9 mouse cellular contexts compared by ENCODE assay signal in the genomic region with DNA sequence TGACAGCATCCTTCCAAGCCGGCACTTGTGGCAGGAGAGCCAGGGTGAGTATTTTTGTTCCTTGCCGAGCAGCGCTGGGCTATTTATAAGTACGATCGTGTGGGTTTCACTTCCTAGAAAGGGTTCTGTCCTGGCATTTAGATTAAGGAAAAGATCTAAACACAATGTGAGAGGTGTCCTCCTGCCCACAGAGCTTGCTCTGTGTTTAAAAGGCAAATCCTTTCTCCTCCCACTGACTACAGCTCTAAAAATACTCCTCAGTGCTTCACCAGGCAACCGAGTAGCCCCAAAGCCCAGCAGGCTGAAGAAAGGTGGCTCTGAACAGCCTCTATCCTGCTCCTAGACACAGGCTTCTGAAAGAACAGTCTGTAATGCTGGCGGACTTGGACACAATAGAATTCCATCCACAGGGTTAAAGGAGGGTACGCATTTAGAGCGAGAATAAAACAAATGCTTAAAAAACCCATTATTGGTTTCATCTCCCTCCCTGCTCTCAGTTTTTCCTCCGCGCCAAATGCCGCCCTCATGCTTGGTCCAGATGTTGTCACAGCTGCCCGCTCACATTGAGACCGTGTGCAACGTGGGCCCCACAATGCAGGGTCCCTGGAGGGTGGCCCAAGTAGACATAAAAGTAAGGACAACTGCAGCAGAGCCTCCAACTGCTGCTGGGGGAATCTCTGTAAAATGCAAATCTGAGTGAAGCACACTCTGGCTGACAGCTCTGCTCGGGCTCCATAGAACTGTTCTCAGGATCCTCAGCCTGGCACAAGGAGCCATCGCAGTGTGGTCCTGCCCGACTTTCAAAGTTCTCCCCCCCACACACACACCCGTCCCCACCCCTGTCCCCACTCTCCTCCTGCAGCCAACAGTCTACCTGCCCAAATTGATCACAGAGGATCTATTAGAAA.
DNase-seq lines count a peak whose midpoint lies in the region; ATAC-seq lines count a peak whose summit lies in the region.
"Had no signal": no experiment of that assay in that cellular context is flagged by ENCODE, and none has a peak within 500 bp of the region (broad histone marks: within the 10 kb centered on the region; RNA-seq: fewer than 3 reads in every experiment).

No protein-coding gene starts in this region.

- DNase-seq in kidney, postnatal 10 days, result no peak
- peak; percentile 34 for DNase-seq in embryonic facial prominence, embryonic 10.5 days (ENCODE audit: low spot score)
- DNase-seq in hindbrain, embryonic 11.5 days (ENCODE audit: low spot score), result peak; percentile 40
- DNase-seq in cerebellum, adult 9-10 months, result no peak
- DNase-seq in cerebellum, postnatal 36 days, result no peak
- DNase-seq: thymus, postnatal 36 days had no signal

- no peak overlapping the region for H3K4me3 ChIP-seq in kidney, embryonic 15.5 days (replicated peaks)
- H3K4me3 ChIP-seq in embryonic facial prominence, embryonic 10.5 days, result 0 out of 2 replicates have a peak overlapping the region, but pooled peaks have one; percentile 5
- no peak overlapping the region for H3K4me3 ChIP-seq in hindbrain, embryonic 11.5 days (ENCODE audit: low read depth, low read length)
- no peak overlapping the region for H3K4me3 ChIP-seq in midbrain, embryonic 12.5 days

- H3K9ac ChIP-seq in kidney, embryonic 15.5 days, result no peak overlapping the region
- peak overlapping the region; percentile 41 for H3K9ac ChIP-seq in hindbrain, embryonic 11.5 days (ENCODE audit: low read depth, low read length)
- 0 out of 2 replicates have a peak overlapping the region, but pooled peaks have one; percentile 3 for H3K9ac ChIP-seq in midbrain, embryonic 12.5 days (replicated peaks)

- WGBS in kidney, embryonic 15.5 days, result 41% methylated on average over 19 of the region's 19 CpGs
- 44% methylated on average over 19 of the region's 19 CpGs for WGBS in embryonic facial prominence, embryonic 10.5 days
- 30% methylated on average over 19 of the region's 19 CpGs for WGBS in hindbrain, embryonic 11.5 days
- WGBS in midbrain, embryonic 12.5 days, result 18% methylated on average over 19 of the region's 19 CpGs

- peaks cover 93% of the 10 kb centered on the region for H3K27me3 ChIP-seq in kidney, embryonic 15.5 days
- H3K27me3 ChIP-seq in embryonic facial prominence, embryonic 10.5 days (replicated peaks; ENCODE audit: low read depth, poor library complexity, severe bottlenecking), result peaks cover 84% of the 10 kb centered on the region
- no peaks in the 10 kb centered on the region; the same call in 1 of the 2 replicates for H3K27me3 ChIP-seq in hindbrain, embryonic 11.5 days (ENCODE audit: control insufficient read depth, insufficient read depth, low read length)
- H3K27me3 ChIP-seq in midbrain, embryonic 12.5 days, result peaks cover 83% of the 10 kb centered on the region

- peak overlapping the region; percentile 5; the same call in 1 of the 2 replicates for H3K4me2 ChIP-seq in kidney, embryonic 15.5 days
- H3K4me2 ChIP-seq in hindbrain, embryonic 11.5 days (replicated peaks; ENCODE audit: low read depth, low read length), result peak overlapping the region; percentile 3; the same call in 1 of the 2 replicates
- peak overlapping the region; percentile 41 for H3K4me2 ChIP-seq in midbrain, embryonic 12.5 days (replicated peaks)

- H3K27ac ChIP-seq in kidney, embryonic 15.5 days, result no peak overlapping the region
- H3K27ac ChIP-seq in embryonic facial prominence, embryonic 10.5 days (replicated peaks), result peak overlapping the region; percentile 74
- H3K27ac ChIP-seq in hindbrain, embryonic 11.5 days (ENCODE audit: low read depth, low read length), result no peak overlapping the region
- peak overlapping the region; percentile 52; the same call in 1 of the 2 replicates for H3K27ac ChIP-seq in midbrain, embryonic 12.5 days (replicated peaks)

- peaks cover 21% of the 10 kb centered on the region for H3K4me1 ChIP-seq in kidney, embryonic 15.5 days
- H3K4me1 ChIP-seq in embryonic facial prominence, embryonic 10.5 days, result peaks cover 72% of the 10 kb centered on the region
- H3K4me1 ChIP-seq in hindbrain, embryonic 11.5 days (replicated peaks; ENCODE audit: control insufficient read depth, insufficient read depth, low read length), result peaks cover 7% of the 10 kb centered on the region
- peaks cover 48% of the 10 kb centered on the region for H3K4me1 ChIP-seq in midbrain, embryonic 12.5 days

- no peaks in the 10 kb centered on the region for H3K9me3 ChIP-seq in kidney, embryonic 15.5 days (replicated peaks)
- no peaks in the 10 kb centered on the region for H3K9me3 ChIP-seq in embryonic facial prominence, embryonic 10.5 days
- H3K9me3 ChIP-seq in hindbrain, embryonic 11.5 days (ENCODE audit: control insufficient read depth, low read length), result no peaks in the 10 kb centered on the region
- H3K9me3 ChIP-seq in midbrain, embryonic 12.5 days, result no peaks in the 10 kb centered on the region

- ATAC-seq in kidney, embryonic 15.5 days (replicated peaks; ENCODE audit: low FRiP score), result no peak
- no peak for ATAC-seq in hindbrain, embryonic 11.5 days (ENCODE audit: low FRiP score)
- no peak for ATAC-seq in midbrain, embryonic 12.5 days (ENCODE audit: low FRiP score, low read depth)
- no peak for ATAC-seq in CD4-positive, CD25-positive, alpha-beta regulatory T cell, adult 4 months

- H3K36me3 ChIP-seq in kidney, embryonic 15.5 days, result no peaks in the 10 kb centered on the region
- H3K36me3 ChIP-seq in embryonic facial prominence, embryonic 10.5 days (replicated peaks), result no peaks in the 10 kb centered on the region
- H3K36me3 ChIP-seq in hindbrain, embryonic 11.5 days (ENCODE audit: control insufficient read depth, insufficient read depth, low read length), result no peaks in the 10 kb centered on the region
- H3K36me3 ChIP-seq in midbrain, embryonic 12.5 days, result no peaks in the 10 kb centered on the region

Comparison
In these comparisons a context has a peak if more than half of its experiments do, and no peak if none do; other contexts are left out.
1. H3K27ac ChIP-seq: peak in embryonic facial prominence, embryonic 10.5 days (single experiment) and midbrain, embryonic 12.5 days (single experiment); none in kidney, embryonic 15.5 days (single experiment) and hindbrain, embryonic 11.5 days (single experiment).
2. DNase-seq: peak in embryonic facial prominence, embryonic 10.5 days (single experiment) and hindbrain, embryonic 11.5 days (single experiment); none in kidney, postnatal 10 days (single experiment), cerebellum, adult 9-10 months (single experiment) and cerebellum, postnatal 36 days (0 of 2).
3. Peak in every context shown above with its lines, with median percentiles within 50 percentile points of each other: H3K4me2 ChIP-seq.